Mouse (Mus musculus) kidney, postnatal 4 days (tissue): ENCODE data around the gene Zfp111.

Experiments used
- DNase-seq, 2 experiments: peaks; one replicate each; pipeline ENCODE4 v3.0.0; 2021; ENCODE audit warnings: mixed read lengths in 2 of 2

Zfp111 gene

GRCm38 (mm10) chr7:24211343-24211742, at the start of gene Zfp111:
TSS of gene Zfp111 (minus strand) at chr7:24211443.
- no peak for DNase-seq

GRCm38 (mm10) chr7:24260000-24260312, 48.7 kb upstream of the Zfp111 start:
- no peak for DNase-seq

- DNase-seq = no peak
Measured at GRCm38 (mm10) chr7:24259306-24259999, 48.2 kb upstream of the Zfp111 start.

- peak; percentile 83 to 86 for DNase-seq
Measured at GRCm38 (mm10) chr7:24254633-24255474, 43.6 kb upstream of the Zfp111 start, which contains the start of gene Zfp108. TSS of gene Zfp108 (plus strand) at chr7:24254794.

GRCm38 (mm10) chr7:24253779-24254615, 42.8 kb upstream of the Zfp111 start:
- DNase-seq = no peak

GRCm38 (mm10) chr7:24237040-24237791, 26.0 kb upstream of the Zfp111 start, which contains the start of gene Zfp109:
TSS of gene Zfp109 (minus strand) at chr7:24237560.
- DNase-seq = peak; percentile 72 to 76

- DNase-seq = no peak
Measured at GRCm38 (mm10) chr7:24210296-24210695, 947 bp downstream of the Zfp111 start.

GRCm38 (mm10) chr7:24208282-24208886, 2.9 kb downstream of the Zfp111 start:
- DNase-seq = no peak

- peak; percentile 75 to 83 for DNase-seq
Measured at GRCm38 (mm10) chr7:24207488-24208261, 3.6 kb downstream of the Zfp111 start.

- no peak for DNase-seq
Measured at GRCm38 (mm10) chr7:24196961-24197360, 14.3 kb downstream of the Zfp111 start.

GRCm38 (mm10) chr7:24193157-24193556, 18.1 kb downstream of the Zfp111 start:
- DNase-seq = no peak

- DNase-seq = no peak
Measured at GRCm38 (mm10) chr7:24191361-24191760, 19.9 kb downstream of the Zfp111 start.

- DNase-seq = no peak
Measured at GRCm38 (mm10) chr7:24189571-24189944, 21.7 kb downstream of the Zfp111 start.

- no peak for DNase-seq
Measured at GRCm38 (mm10) chr7:24188901-24189570, 22.2 kb downstream of the Zfp111 start.

- DNase-seq = no peak
Measured at GRCm38 (mm10) chr7:24187611-24188010, 23.6 kb downstream of the Zfp111 start.

GRCm38 (mm10) chr7:24175337-24175711, 35.9 kb downstream of the Zfp111 start:
- DNase-seq = no peak

- DNase-seq = peak; percentile 79 to 87
Measured at GRCm38 (mm10) chr7:24174618-24175336, 36.5 kb downstream of the Zfp111 start, which contains the start of gene Zfp114. TSS of gene Zfp114 (plus strand) at chr7:24175060.

- no peak for DNase-seq
Measured at GRCm38 (mm10) chr7:24172191-24172590, 39.1 kb downstream of the Zfp111 start.

- DNase-seq = peak; percentile 44 to 54
Measured at GRCm38 (mm10) chr7:24153272-24153671, 58.0 kb downstream of the Zfp111 start.
